Mouse (Mus musculus): ENCODE measurements around the gene Cdk14. TPM values are rescaled to one million over a fixed set of nuclear protein-coding genes. Genes with fewer than 3 reads are reported as not detected.

Gene Cdk14
- polyA plus RNA-seq, 1 experiment from 2014 or later = 37.8 TPM

GRCm38 (mm10) chr5:5301571-5302079, 118.5 kb downstream of the Cdk14 start:
- ATAC-seq (ENCODE audit: insufficient read depth) (no peak), DNase-seq (no peak)
- Histone ChIP-seq H3K27me3 (ENCODE audit: insufficient read depth, low read length) (no peaks in the 10 kb centered on the region), H3K4me1 (ENCODE audit: insufficient read depth) (no peaks in the 10 kb centered on the region), H3K9ac (no peak overlapping the region), H3K36me3 (ENCODE audit: insufficient read depth) (no peaks in the 10 kb centered on the region), H3K27ac (ENCODE audit: low read depth) (no peak overlapping the region), H3K9me3 (ENCODE audit: low read depth, low read length) (no peaks in the 10 kb centered on the region), H3K4me2 (no peak overlapping the region), H3K4me3 (ENCODE audit: low read depth, low read length) (no peak overlapping the region)
- no peak for TF ChIP-seq CTCF (IDR thresholded peaks at IDR 0.05; ENCODE audit: low read depth)
- 76% methylated on average over 12 of the region's 12 CpGs for WGBS

GRCm38 (mm10) chr5:5300998-5301397, 119.1 kb downstream of the Cdk14 start:
- no peak for ATAC-seq (ENCODE audit: insufficient read depth)
- no peaks in the 10 kb centered on the region for H3K4me1 ChIP-seq (ENCODE audit: insufficient read depth)
- H3K27me3 ChIP-seq (ENCODE audit: insufficient read depth, low read length) = no peaks in the 10 kb centered on the region
- H3K9me3 ChIP-seq (ENCODE audit: low read depth, low read length) = no peaks in the 10 kb centered on the region
- H3K27ac ChIP-seq (ENCODE audit: low read depth) = no peak overlapping the region
- H3K4me3 ChIP-seq (ENCODE audit: low read depth, low read length) = no peak overlapping the region
- H3K9ac ChIP-seq = no peak overlapping the region
- H3K4me2 ChIP-seq = no peak overlapping the region
- no peak for DNase-seq
- TF ChIP-seq CTCF (IDR thresholded peaks at IDR 0.05; ENCODE audit: low read depth) = no peak
- H3K36me3 ChIP-seq (ENCODE audit: insufficient read depth) = no peaks in the 10 kb centered on the region
- 78% methylated on average over 2 of the region's 2 CpGs for WGBS

GRCm38 (mm10) chr5:5300290-5300689, 119.8 kb downstream of the Cdk14 start:
- no peak for ATAC-seq (ENCODE audit: insufficient read depth)

DNA sequence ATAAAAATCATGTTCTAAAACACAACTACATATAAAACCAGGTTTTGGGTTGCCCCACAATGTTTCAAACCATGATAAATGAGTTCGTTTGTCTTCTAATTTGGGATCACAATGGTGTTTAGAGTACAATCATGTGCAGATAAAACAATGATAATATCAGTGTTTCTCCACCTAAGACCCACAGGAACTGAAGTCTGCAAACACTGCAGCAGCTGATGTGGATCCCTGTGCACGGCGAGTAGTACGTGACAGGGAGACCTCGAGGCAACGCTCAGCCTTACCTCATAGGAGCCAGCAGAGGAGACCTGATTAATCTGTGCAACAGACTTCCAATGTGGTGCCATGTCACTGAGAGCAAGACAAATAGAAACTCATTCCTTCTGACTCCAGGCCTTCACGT, 122.9 kb downstream of the Cdk14 start:
- Histone ChIP-seq H3K9ac (no peak overlapping the region), H3K27ac (ENCODE audit: low read depth) (no peak overlapping the region), H3K4me2 (no peak overlapping the region), H3K4me1 (ENCODE audit: insufficient read depth) (no peaks in the 10 kb centered on the region), H3K27me3 (ENCODE audit: insufficient read depth, low read length) (no peaks in the 10 kb centered on the region), H3K9me3 (ENCODE audit: low read depth, low read length) (no peaks in the 10 kb centered on the region), H3K36me3 (ENCODE audit: insufficient read depth) (no peaks in the 10 kb centered on the region), H3K4me3 (ENCODE audit: low read depth, low read length) (no peak overlapping the region)
- peak; percentile 56; the same call in 1 of the 2 replicates for ATAC-seq (ENCODE audit: insufficient read depth)
- DNase-seq = peak; percentile 33
- 52% methylated on average over 7 of the region's 7 CpGs for WGBS
- TF ChIP-seq CTCF (IDR thresholded peaks at IDR 0.05; ENCODE audit: low read depth) = no peak

More at GRCm38 (mm10) chr5:5300290-5300689, 119.8 kb downstream of the Cdk14 start:
- Histone ChIP-seq H3K36me3 (ENCODE audit: insufficient read depth) (no peaks in the 10 kb centered on the region), H3K4me2 (no peak overlapping the region), H3K9ac (no peak overlapping the region), H3K4me1 (ENCODE audit: insufficient read depth) (no peaks in the 10 kb centered on the region), H3K4me3 (ENCODE audit: low read depth, low read length) (no peak overlapping the region), H3K9me3 (ENCODE audit: low read depth, low read length) (no peaks in the 10 kb centered on the region), H3K27ac (ENCODE audit: low read depth) (no peak overlapping the region), H3K27me3 (ENCODE audit: insufficient read depth, low read length) (no peaks in the 10 kb centered on the region)
- no peak for DNase-seq
- 27% methylated on average over 1 of the region's 1 CpGs for WGBS
- no peak for TF ChIP-seq CTCF (IDR thresholded peaks at IDR 0.05; ENCODE audit: low read depth)

GRCm38 (mm10) chr5:5296773-5297172, 123.3 kb downstream of the Cdk14 start:
- peak; percentile 40; the same call in 1 of the 2 replicates for TF ChIP-seq CTCF (IDR thresholded peaks at IDR 0.05; ENCODE audit: low read depth)
- DNase-seq (peak; percentile 23), ATAC-seq (ENCODE audit: insufficient read depth) (no peak)
- Histone ChIP-seq H3K36me3 (ENCODE audit: insufficient read depth) (no peaks in the 10 kb centered on the region), H3K27me3 (ENCODE audit: insufficient read depth, low read length) (no peaks in the 10 kb centered on the region), H3K4me3 (ENCODE audit: low read depth, low read length) (no peak overlapping the region), H3K4me1 (ENCODE audit: insufficient read depth) (no peaks in the 10 kb centered on the region), H3K4me2 (no peak overlapping the region), H3K9ac (no peak overlapping the region), H3K27ac (ENCODE audit: low read depth) (no peak overlapping the region), H3K9me3 (ENCODE audit: low read depth, low read length) (no peaks in the 10 kb centered on the region)

GRCm38 (mm10) chr5:5292830-5293542, 127.1 kb downstream of the Cdk14 start:
- no peak for DNase-seq
- 81% methylated on average over 8 of the region's 8 CpGs for WGBS
- H3K4me1 ChIP-seq (ENCODE audit: insufficient read depth) = no peaks in the 10 kb centered on the region
- no peaks in the 10 kb centered on the region for H3K36me3 ChIP-seq (ENCODE audit: insufficient read depth)
- no peak overlapping the region for H3K4me3 ChIP-seq (ENCODE audit: low read depth, low read length)
- no peak overlapping the region for H3K4me2 ChIP-seq
- ATAC-seq (ENCODE audit: insufficient read depth) = no peak
- no peaks in the 10 kb centered on the region for H3K9me3 ChIP-seq (ENCODE audit: low read depth, low read length)
- H3K9ac ChIP-seq = no peak overlapping the region
- TF ChIP-seq CTCF (IDR thresholded peaks at IDR 0.05; ENCODE audit: low read depth) = no peak
- H3K27me3 ChIP-seq (ENCODE audit: insufficient read depth, low read length) = no peaks in the 10 kb centered on the region
- H3K27ac ChIP-seq (ENCODE audit: low read depth) = no peak overlapping the region

DNA sequence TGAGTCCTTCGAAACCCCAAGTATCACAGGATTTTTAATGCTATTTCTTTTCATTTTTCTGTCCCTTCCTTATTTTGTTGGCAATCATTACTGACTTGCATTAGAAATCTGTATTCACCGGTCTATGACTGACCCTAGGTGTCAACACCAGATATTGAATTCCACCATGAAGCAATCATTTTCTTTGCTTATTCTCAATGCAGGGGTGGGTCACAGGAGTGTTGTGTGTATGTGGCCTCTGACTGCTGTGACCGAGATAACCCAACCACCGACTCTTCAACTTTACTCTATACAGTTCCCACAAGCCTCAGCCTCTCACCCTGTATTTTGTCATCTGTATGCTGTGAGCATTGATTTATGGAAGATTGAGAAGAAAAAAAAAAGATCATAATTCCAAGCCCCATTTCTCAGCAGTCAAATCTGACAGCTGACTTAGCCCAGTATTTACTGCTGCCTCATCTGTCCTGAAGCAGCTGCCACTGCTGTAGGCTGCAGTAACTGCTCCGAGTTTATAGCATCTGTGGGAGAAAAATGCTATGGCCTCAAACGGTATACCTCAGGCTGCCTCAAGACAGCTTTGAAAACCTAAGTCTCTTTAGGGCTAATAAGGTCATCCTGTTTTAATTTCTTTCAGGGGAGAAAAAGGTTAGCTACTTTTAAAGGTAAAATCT, 128.7 kb downstream of the Cdk14 start:
- H3K27ac ChIP-seq (ENCODE audit: low read depth) = no peak overlapping the region
- WGBS = 66% methylated on average over 6 of the region's 6 CpGs
- H3K9ac ChIP-seq = no peak overlapping the region
- H3K4me3 ChIP-seq (ENCODE audit: low read depth, low read length) = no peak overlapping the region
- H3K4me2 ChIP-seq = no peak overlapping the region
- H3K4me1 ChIP-seq (ENCODE audit: insufficient read depth) = no peaks in the 10 kb centered on the region
- TF ChIP-seq CTCF (IDR thresholded peaks at IDR 0.05; ENCODE audit: low read depth) = no peak
- no peak for ATAC-seq (ENCODE audit: insufficient read depth)
- H3K36me3 ChIP-seq (ENCODE audit: insufficient read depth) = no peaks in the 10 kb centered on the region
- no peaks in the 10 kb centered on the region for H3K9me3 ChIP-seq (ENCODE audit: low read depth, low read length)
- DNase-seq = no peak
- H3K27me3 ChIP-seq (ENCODE audit: insufficient read depth, low read length) = no peaks in the 10 kb centered on the region
